Mouse (Mus musculus): ENCODE results near the gene Snrnp27. TPM values are rescaled to one million over a fixed set of nuclear protein-coding genes. Genes with fewer than 3 reads are reported as not detected.

Snrnp27 gene
- polyA plus RNA-seq, 1 experiment from 2014 or later, result 107 TPM

GRCm38 (mm10) chr6:86696213-86696612 lies 11.9 kb upstream of the Snrnp27 start:
- no peaks in the 10 kb centered on the region for H3K27me3 ChIP-seq (ENCODE audit: control insufficient read depth, insufficient read depth, low read length)
- no peak overlapping the region for H3K27ac ChIP-seq (ENCODE audit: low read length)
- no peak overlapping the region for H3K4me2 ChIP-seq (ENCODE audit: low read depth, low read length)
- ATAC-seq (ENCODE audit: insufficient read depth, low FRiP score), result no peak
- no peak overlapping the region for H3K4me3 ChIP-seq (replicated peaks; ENCODE audit: low read length)
- peaks cover 9% of the 10 kb centered on the region for H3K36me3 ChIP-seq (ENCODE audit: control insufficient read depth, insufficient read depth, low read length)
- H3K9me3 ChIP-seq (replicated peaks; ENCODE audit: control insufficient read depth, low read length), result no peaks in the 10 kb centered on the region
- 81% methylated on average over 10 of the region's 10 CpGs for WGBS
- H3K4me1 ChIP-seq (ENCODE audit: control insufficient read depth, insufficient read depth, low read length), result no peaks in the 10 kb centered on the region
- no peak overlapping the region for H3K9ac ChIP-seq (ENCODE audit: low read length)

GRCm38 (mm10) chr6:86694465-86694864 lies 10.1 kb upstream of the Snrnp27 start:
- ATAC-seq (ENCODE audit: insufficient read depth, low FRiP score), result no peak
- H3K4me1 ChIP-seq (ENCODE audit: control insufficient read depth, insufficient read depth, low read length), result no peaks in the 10 kb centered on the region
- H3K4me2 ChIP-seq (ENCODE audit: low read depth, low read length), result no peak overlapping the region
- H3K9me3 ChIP-seq (replicated peaks; ENCODE audit: control insufficient read depth, low read length), result no peaks in the 10 kb centered on the region
- no peaks in the 10 kb centered on the region for H3K27me3 ChIP-seq (ENCODE audit: control insufficient read depth, insufficient read depth, low read length)
- H3K9ac ChIP-seq (ENCODE audit: low read length), result no peak overlapping the region; the same call in 1 of the 2 replicates
- no peak overlapping the region for H3K4me3 ChIP-seq (replicated peaks; ENCODE audit: low read length)
- no peak overlapping the region for H3K27ac ChIP-seq (ENCODE audit: low read length)
- H3K36me3 ChIP-seq (ENCODE audit: control insufficient read depth, insufficient read depth, low read length), result peaks cover 7% of the 10 kb centered on the region; the same call in 1 of the 2 replicates

- Histone ChIP-seq H3K4me1 (ENCODE audit: control insufficient read depth, insufficient read depth, low read length) (no peaks in the 10 kb centered on the region), H3K4me3 (replicated peaks; ENCODE audit: low read length) (no peak overlapping the region), H3K27me3 (ENCODE audit: control insufficient read depth, insufficient read depth, low read length) (no peaks in the 10 kb centered on the region), H3K9me3 (replicated peaks; ENCODE audit: control insufficient read depth, low read length) (no peaks in the 10 kb centered on the region), H3K36me3 (ENCODE audit: control insufficient read depth, insufficient read depth, low read length) (peaks cover 7% of the 10 kb centered on the region; the same call in 1 of the 2 replicates), H3K27ac (ENCODE audit: low read length) (no peak overlapping the region), H3K9ac (ENCODE audit: low read length) (no peak overlapping the region), H3K4me2 (ENCODE audit: low read depth, low read length) (no peak overlapping the region)
- 89% methylated on average over 3 of the region's 3 CpGs for WGBS
- no peak for ATAC-seq (ENCODE audit: insufficient read depth, low FRiP score)
Observed at GRCm38 (mm10) chr6:86689671-86690070, 5.3 kb upstream of the Snrnp27 start.

GRCm38 (mm10) chr6:86686971-86687370 lies 2.6 kb upstream of the Snrnp27 start:
- 81% methylated on average over 1 of the region's 1 CpGs for WGBS
- Histone ChIP-seq H3K4me2 (ENCODE audit: low read depth, low read length) (no peak overlapping the region), H3K27me3 (ENCODE audit: control insufficient read depth, insufficient read depth, low read length) (no peaks in the 10 kb centered on the region), H3K4me1 (ENCODE audit: control insufficient read depth, insufficient read depth, low read length) (peaks cover 9% of the 10 kb centered on the region; the same call in 1 of the 2 replicates), H3K9me3 (replicated peaks; ENCODE audit: control insufficient read depth, low read length) (no peaks in the 10 kb centered on the region), H3K4me3 (replicated peaks; ENCODE audit: low read length) (no peak overlapping the region), H3K9ac (ENCODE audit: low read length) (no peak overlapping the region), H3K27ac (ENCODE audit: low read length) (no peak overlapping the region), H3K36me3 (ENCODE audit: control insufficient read depth, insufficient read depth, low read length) (peaks cover 8% of the 10 kb centered on the region; the same call in 1 of the 2 replicates)
- ATAC-seq (ENCODE audit: insufficient read depth, low FRiP score), result no peak

GRCm38 (mm10) chr6:86684655-86685011 lies 311 bp upstream of the Snrnp27 start:
- no peak for ATAC-seq (ENCODE audit: insufficient read depth, low FRiP score)
- Histone ChIP-seq H3K27ac (ENCODE audit: low read length) (no peak overlapping the region), H3K27me3 (ENCODE audit: control insufficient read depth, insufficient read depth, low read length) (no peaks in the 10 kb centered on the region), H3K4me1 (ENCODE audit: control insufficient read depth, insufficient read depth, low read length) (peaks cover 9% of the 10 kb centered on the region; the same call in 1 of the 2 replicates), H3K9ac (ENCODE audit: low read length) (peak overlapping the region; percentile 88), H3K4me2 (ENCODE audit: low read depth, low read length) (peak overlapping the region; percentile 58), H3K4me3 (replicated peaks; ENCODE audit: low read length) (peak overlapping the region; percentile 73), H3K9me3 (replicated peaks; ENCODE audit: control insufficient read depth, low read length) (no peaks in the 10 kb centered on the region), H3K36me3 (ENCODE audit: control insufficient read depth, insufficient read depth, low read length) (peaks cover 14% of the 10 kb centered on the region; the same call in 1 of the 2 replicates)
- WGBS, result 37% methylated on average over 12 of the region's 12 CpGs

- Histone ChIP-seq H3K27me3 (ENCODE audit: control insufficient read depth, insufficient read depth, low read length) (no peaks in the 10 kb centered on the region), H3K36me3 (ENCODE audit: control insufficient read depth, insufficient read depth, low read length) (peaks cover 14% of the 10 kb centered on the region; the same call in 1 of the 2 replicates), H3K4me1 (ENCODE audit: control insufficient read depth, insufficient read depth, low read length) (peaks cover 9% of the 10 kb centered on the region; the same call in 1 of the 2 replicates), H3K9me3 (replicated peaks; ENCODE audit: control insufficient read depth, low read length) (no peaks in the 10 kb centered on the region), H3K4me2 (ENCODE audit: low read depth, low read length) (no peak overlapping the region), H3K9ac (ENCODE audit: low read length) (no peak overlapping the region), H3K4me3 (replicated peaks; ENCODE audit: low read length) (no peak overlapping the region), H3K27ac (ENCODE audit: low read length) (no peak overlapping the region)
- ATAC-seq (ENCODE audit: insufficient read depth, low FRiP score), result no peak
- 92% methylated on average over 3 of the region's 3 CpGs for WGBS
Observed at GRCm38 (mm10) chr6:86681289-86681688, 3.0 kb downstream of the Snrnp27 start.

- H3K9ac ChIP-seq (ENCODE audit: low read length), result no peak overlapping the region
- no peaks in the 10 kb centered on the region for H3K27me3 ChIP-seq (ENCODE audit: control insufficient read depth, insufficient read depth, low read length)
- peaks cover 4% of the 10 kb centered on the region; the same call in 1 of the 2 replicates for H3K4me1 ChIP-seq (ENCODE audit: control insufficient read depth, insufficient read depth, low read length)
- no peaks in the 10 kb centered on the region for H3K9me3 ChIP-seq (replicated peaks; ENCODE audit: control insufficient read depth, low read length)
- peaks cover 17% of the 10 kb centered on the region; the same call in 1 of the 2 replicates for H3K36me3 ChIP-seq (ENCODE audit: control insufficient read depth, insufficient read depth, low read length)
- H3K4me3 ChIP-seq (replicated peaks; ENCODE audit: low read length), result no peak overlapping the region
- ATAC-seq (ENCODE audit: insufficient read depth, low FRiP score), result no peak
- WGBS, result 86% methylated on average over 6 of the region's 6 CpGs
- H3K27ac ChIP-seq (ENCODE audit: low read length), result no peak overlapping the region
- H3K4me2 ChIP-seq (ENCODE audit: low read depth, low read length), result no peak overlapping the region
Observed at GRCm38 (mm10) chr6:86678341-86678740, 6.0 kb downstream of the Snrnp27 start.

- Histone ChIP-seq H3K27ac (ENCODE audit: low read length) (peak overlapping the region; percentile 56; the same call in 1 of the 2 replicates), H3K4me2 (ENCODE audit: low read depth, low read length) (no peak overlapping the region), H3K9ac (ENCODE audit: low read length) (no peak overlapping the region), H3K4me3 (replicated peaks; ENCODE audit: low read length) (no peak overlapping the region), H3K9me3 (replicated peaks; ENCODE audit: control insufficient read depth, low read length) (no peaks in the 10 kb centered on the region), H3K4me1 (ENCODE audit: control insufficient read depth, insufficient read depth, low read length) (peaks cover 20% of the 10 kb centered on the region), H3K36me3 (ENCODE audit: control insufficient read depth, insufficient read depth, low read length) (0 out of 2 replicates have a peak, but pooled peaks cover 4% of the 10 kb centered on the region), H3K27me3 (ENCODE audit: control insufficient read depth, insufficient read depth, low read length) (no peaks in the 10 kb centered on the region)
- 17% methylated on average over 2 of the region's 2 CpGs for WGBS
- ATAC-seq (ENCODE audit: insufficient read depth, low FRiP score), result no peak
Observed at GRCm38 (mm10) chr6:86670873-86671272, 13.4 kb downstream of the Snrnp27 start.

GRCm38 (mm10) chr6:86669240-86669727 lies 15.0 kb downstream of the Snrnp27 start:
- Histone ChIP-seq H3K9ac (ENCODE audit: low read length) (peak overlapping the region; percentile 80), H3K4me3 (replicated peaks; ENCODE audit: low read length) (peak overlapping the region; percentile 91), H3K4me1 (ENCODE audit: control insufficient read depth, insufficient read depth, low read length) (peaks cover 20% of the 10 kb centered on the region), H3K4me2 (ENCODE audit: low read depth, low read length) (peak overlapping the region; percentile 91), H3K27ac (ENCODE audit: low read length) (peak overlapping the region; percentile 84), H3K9me3 (replicated peaks; ENCODE audit: control insufficient read depth, low read length) (no peaks in the 10 kb centered on the region), H3K36me3 (ENCODE audit: control insufficient read depth, insufficient read depth, low read length) (0 out of 2 replicates have a peak, but pooled peaks cover 4% of the 10 kb centered on the region), H3K27me3 (ENCODE audit: control insufficient read depth, insufficient read depth, low read length) (no peaks in the 10 kb centered on the region)
- ATAC-seq (ENCODE audit: insufficient read depth, low FRiP score), result peak; percentile 100
- WGBS, result under 1% methylated on average over 34 of the region's 37 CpGs

All from stomach, embryonic 16.5 days (tissue).